Mouse (Mus musculus): ENCODE data around the gene Fbxo40.

DNA sequence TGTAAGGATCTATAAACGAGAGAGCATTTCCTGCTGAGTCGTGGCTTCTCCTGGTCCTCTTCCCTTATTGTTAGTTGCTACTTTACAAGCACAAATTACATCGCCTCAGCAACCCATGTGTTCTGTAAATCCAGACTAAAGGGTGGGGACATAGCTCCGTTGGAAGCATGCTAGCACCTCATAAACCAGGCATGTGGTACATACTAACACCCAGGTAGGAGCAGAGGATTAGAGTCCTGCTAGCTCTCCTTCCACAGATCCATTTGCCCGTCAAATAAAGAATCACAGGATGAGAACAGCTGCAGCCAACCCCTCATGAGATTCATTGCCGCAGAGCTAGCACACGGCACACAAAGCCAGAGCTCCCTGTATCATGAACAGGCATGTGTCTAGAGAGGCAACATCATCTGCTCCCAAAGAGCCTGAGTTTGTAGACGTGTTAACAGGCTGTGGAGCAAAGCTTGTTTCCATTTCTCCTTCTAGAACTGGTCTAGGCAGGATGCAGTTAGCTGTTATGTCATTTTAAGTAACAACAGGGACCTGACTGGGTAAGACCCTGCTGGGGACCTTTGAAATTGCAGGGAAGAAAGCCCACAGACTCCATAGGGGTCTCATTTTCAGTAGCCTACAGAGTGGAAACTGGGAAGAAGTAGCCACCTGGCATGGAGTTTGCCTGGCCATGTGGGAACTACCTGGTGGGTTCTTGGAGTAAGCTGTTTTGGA lies 40.5 kb downstream of the Fbxo40 start:
- TF ChIP-seq CTCF (IDR thresholded peaks at IDR 0.05; ENCODE audit: extremely low read depth, insufficient read length, insufficient replicate concordance, low read depth, low read length) (no peak), POLR2A (IDR thresholded peaks at IDR 0.05; ENCODE audit: low read depth, low read length) (no peak)

Measured in small intestine, adult 2 months (tissue).